9 mouse cellular contexts compared by ENCODE assay signal in genomic region chr11:119081148-119081838, GRCm38 (mm10). TPM values are rescaled to one million over a fixed set of nuclear protein-coding genes. Genes with fewer than 3 reads are reported as not detected.
A peak's percentile ranks its signal among the peaks of the same experiment; 100 is the strongest.
DNase-seq lines count a peak whose midpoint lies in the region; ATAC-seq lines count a peak whose summit lies in the region.
"Had no signal": no experiment of that assay in that cellular context is flagged by ENCODE, and none has a peak within 500 bp of the region (broad histone marks: within the 10 kb centered on the region; RNA-seq: fewer than 3 reads in every experiment).

No protein-coding gene starts in this region.

- H3K4me1 ChIP-seq in forebrain, embryonic 15.5 days = peaks cover 71% of the 10 kb centered on the region
- H3K4me1 ChIP-seq in midbrain, embryonic 12.5 days = peaks cover 72% of the 10 kb centered on the region

- ATAC-seq in cerebellum, adult (ENCODE audit: insufficient number of reproducible peaks, low FRiP score, low TSS enrichment) = no peak
- ATAC-seq in forebrain, embryonic 15.5 days (replicated peaks) = no peak
- no peak for ATAC-seq in midbrain, embryonic 12.5 days (ENCODE audit: low FRiP score, low read depth)
- ATAC-seq: lung, postnatal 0 days had no signal

- intact Hi-C loops in left cerebral cortex, postnatal 14 days (cut with DNase I) = no loop called here

- peak overlapping the region; percentile 22 for H3K4me2 ChIP-seq in forebrain, embryonic 15.5 days (replicated peaks)
- H3K4me2 ChIP-seq in midbrain, embryonic 12.5 days (replicated peaks) = peak overlapping the region; percentile 29

- peaks cover 10% of the 10 kb centered on the region for H3K27me3 ChIP-seq in forebrain, embryonic 15.5 days
- peaks cover 48% of the 10 kb centered on the region for H3K27me3 ChIP-seq in midbrain, embryonic 12.5 days

- peaks cover 19% of the 10 kb centered on the region; the same call in 1 of the 2 replicates for H3K36me3 ChIP-seq in forebrain, embryonic 15.5 days
- peaks cover 10% of the 10 kb centered on the region for H3K36me3 ChIP-seq in midbrain, embryonic 12.5 days

- no peaks in the 10 kb centered on the region for H3K9me3 ChIP-seq in forebrain, embryonic 15.5 days
- H3K9me3 ChIP-seq in midbrain, embryonic 12.5 days = no peaks in the 10 kb centered on the region

- WGBS in forebrain, embryonic 15.5 days = 30% methylated on average over 47 of the region's 47 CpGs
- WGBS in midbrain, embryonic 12.5 days = 13% methylated on average over 43 of the region's 47 CpGs

- no peak overlapping the region for H3K27ac ChIP-seq in forebrain, embryonic 15.5 days (replicated peaks)
- H3K27ac ChIP-seq in midbrain, embryonic 12.5 days (replicated peaks) = no peak overlapping the region

- peak overlapping the region; percentile 12 for H3K4me3 ChIP-seq in forebrain, embryonic 15.5 days
- H3K4me3 ChIP-seq in midbrain, embryonic 12.5 days = peak overlapping the region; percentile 20

- peak overlapping the region; percentile 16; the same call in 1 of the 2 replicates for H3K9ac ChIP-seq in forebrain, embryonic 15.5 days (replicated peaks)
- peak overlapping the region; percentile 17; the same call in 1 of the 2 replicates for H3K9ac ChIP-seq in midbrain, embryonic 12.5 days (replicated peaks)

- peak; percentile 30 for DNase-seq in cerebellum, adult 9-11 months
- peak; percentile 35 for DNase-seq in adrenal gland, adult 8-10 months
- no peak for DNase-seq in gastrocnemius, adult 8-10 months (ENCODE audit: low spot score in 2 of 2)
- DNase-seq in left cerebral cortex, postnatal 14 days (ENCODE audit: low spot score in 2 of 2) = no peak
- DNase-seq in frontal cortex, postnatal 25 days (ENCODE audit: low spot score in 2 of 2) = no peak

RNA-seq across cellular contexts. Expression of gene Cbx4, which starts 4.7 kb away (rescaled TPM):
- 100 to 1,000 TPM in 1 of 4 experiments, 10 to 100 TPM in 3; 70.8 to 227 (median 87.4) TPM for total RNA-seq in adrenal gland, adult 8-10 months (2022)
- 15.5 and 16.5 TPM in 2 replicates for polyA plus RNA-seq in forebrain, embryonic 15.5 days (2015; fragmentation: Nextera tagmentation; extraction: Ambion mirVana)
- 12.4 and 15.2 TPM in 2 replicates for polyA plus RNA-seq in midbrain, embryonic 12.5 days (2016; fragmentation: Nextera tagmentation; extraction: Ambion mirVana)
- total RNA-seq in gastrocnemius, adult 8-10 months (2022) = 1 to 10 TPM; 2.1 to 3.0 (median 2.2) TPM
- 10 to 100 TPM; 63.2 to 74.0 TPM for total RNA-seq in left cerebral cortex, postnatal 14 days (2021)

RNA-seq across cellular contexts. Expression of gene Cbx8, which starts 40.5 kb away (rescaled TPM):
- 10 to 100 TPM; 15.3 to 24.0 (median 16.5) TPM for total RNA-seq in adrenal gland, adult 8-10 months (2022)
- polyA plus RNA-seq in forebrain, embryonic 15.5 days (2015; fragmentation: Nextera tagmentation; extraction: Ambion mirVana) = 13.8 and 14.1 TPM in 2 replicates
- polyA plus RNA-seq in midbrain, embryonic 12.5 days (2016; fragmentation: Nextera tagmentation; extraction: Ambion mirVana) = 12.1 and 15.1 TPM in 2 replicates
- 1 to 10 TPM; 1.1 to 3.3 (median 2.5) TPM for total RNA-seq in gastrocnemius, adult 8-10 months (2022)
- total RNA-seq in left cerebral cortex, postnatal 14 days (2021) = 10 to 100 TPM; 12.9 to 15.4 TPM

RNA-seq across cellular contexts. Expression of gene Cbx2, which starts 58.5 kb away (rescaled TPM):
- 1 to 10 TPM; 4.6 to 8.1 (median 5.6) TPM for total RNA-seq in adrenal gland, adult 8-10 months (2022)
- polyA plus RNA-seq in forebrain, embryonic 15.5 days (2015; fragmentation: Nextera tagmentation; extraction: Ambion mirVana) = 30.4 and 31.8 TPM in 2 replicates
- polyA plus RNA-seq in midbrain, embryonic 12.5 days (2016; fragmentation: Nextera tagmentation; extraction: Ambion mirVana) = 81.0 and 86.0 TPM in 2 replicates
- 1 to 10 TPM in 1 of 4 experiments, under 1 TPM in 3; 0.29 to 1.1 (median 0.68) TPM for total RNA-seq in gastrocnemius, adult 8-10 months (2022)
- total RNA-seq in left cerebral cortex, postnatal 14 days (2021) = 1 to 10 TPM; 2.4 to 3.4 TPM

Comparison
In these comparisons a context has a peak if more than half of its experiments do, and no peak if none do; other contexts are left out.
1. DNase-seq: peak in cerebellum, adult 9-11 months (single experiment) and adrenal gland, adult 8-10 months (single experiment); none in gastrocnemius, adult 8-10 months (0 of 2), left cerebral cortex, postnatal 14 days (0 of 2) and frontal cortex, postnatal 25 days (0 of 2).
2. RNA of gene Cbx4, which starts 4.7 kb away (total RNA-seq): 70.8 to 227 TPM in adrenal gland, adult 8-10 months and 63.2 to 74.0 TPM in left cerebral cortex, postnatal 14 days; 2.1 to 3.0 TPM in gastrocnemius, adult 8-10 months; every median in the first group is over 10 times any median in the second.